Mouse (Mus musculus): ENCODE results near the gene D630003M21Rik. TPM values are rescaled to one million over a fixed set of nuclear protein-coding genes. Genes with fewer than 3 reads are reported as not detected.

Gene D630003M21Rik
- total and polyA plus RNA-seq, 2 experiments = 0.46 to 0.69 TPM

DNA sequence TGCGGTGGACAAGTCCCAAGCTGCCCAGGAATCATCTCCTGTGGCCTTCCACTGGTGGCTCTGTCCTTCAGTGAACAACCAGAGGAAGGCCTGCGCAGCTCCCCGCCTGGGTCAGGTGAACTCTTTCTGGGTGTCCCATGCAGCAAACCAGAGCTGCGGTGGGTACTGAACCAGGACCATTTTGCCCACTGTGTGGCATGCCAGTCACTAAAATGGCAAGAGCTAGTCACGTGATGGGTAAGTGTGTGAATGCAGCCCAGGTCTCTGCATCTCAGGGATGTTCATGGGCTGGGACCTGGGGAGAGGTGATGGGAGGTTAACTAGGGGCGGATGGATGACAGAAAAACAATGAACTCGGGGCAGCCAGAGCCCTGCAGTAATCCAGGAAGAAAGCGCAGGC, 41.0 kb upstream of the D630003M21Rik start:
- no peak overlapping the region for H3K27ac ChIP-seq (replicated peaks; ENCODE audit: insufficient read depth, low read depth, low read length)
- no peaks in the 10 kb centered on the region for H3K4me1 ChIP-seq (ENCODE audit: control insufficient read depth, insufficient read depth, low read length)
- H3K27me3 ChIP-seq (ENCODE audit: control insufficient read depth, insufficient read depth, low read length) = no peaks in the 10 kb centered on the region
- WGBS = 87% methylated on average over 8 of the region's 8 CpGs
- H3K36me3 ChIP-seq (ENCODE audit: control insufficient read depth, insufficient read depth, low read length) = no peaks in the 10 kb centered on the region
- TF ChIP-seq CTCF (IDR thresholded peaks at IDR 0.05; ENCODE audit: low read depth, low read length) (no peak), POLR2A (IDR thresholded peaks at IDR 0.05; ENCODE audit: extremely low read depth, insufficient read depth, low read length) (no peak)
- H3K4me3 ChIP-seq (ENCODE audit: insufficient read depth, low read depth, low read length) = no peak overlapping the region
- H3K79me2 ChIP-seq (ENCODE audit: control insufficient read depth, insufficient read depth, low read length) = no peaks in the 10 kb centered on the region
- no peak for DNase-seq (ENCODE audit: extremely low read depth, low read depth, low spot score)
- H3K9ac ChIP-seq (ENCODE audit: low read depth, low read length) = no peak overlapping the region

GRCm38 (mm10) chr2:158264877-158265276, 35.9 kb upstream of the D630003M21Rik start:
- TF ChIP-seq POLR2A (IDR thresholded peaks at IDR 0.05; ENCODE audit: extremely low read depth, insufficient read depth, low read length) (no peak), CTCF (IDR thresholded peaks at IDR 0.05; ENCODE audit: low read depth, low read length) (no peak)
- H3K9ac ChIP-seq (ENCODE audit: low read depth, low read length) = no peak overlapping the region
- no peaks in the 10 kb centered on the region for H3K79me2 ChIP-seq (ENCODE audit: control insufficient read depth, insufficient read depth, low read length)
- 86% methylated on average over 3 of the region's 3 CpGs for WGBS
- no peak overlapping the region for H3K27ac ChIP-seq (replicated peaks; ENCODE audit: insufficient read depth, low read depth, low read length)
- no peaks in the 10 kb centered on the region for H3K36me3 ChIP-seq (ENCODE audit: control insufficient read depth, insufficient read depth, low read length)
- no peaks in the 10 kb centered on the region for H3K4me1 ChIP-seq (ENCODE audit: control insufficient read depth, insufficient read depth, low read length)
- H3K27me3 ChIP-seq (ENCODE audit: control insufficient read depth, insufficient read depth, low read length) = no peaks in the 10 kb centered on the region
- H3K4me3 ChIP-seq (ENCODE audit: insufficient read depth, low read depth, low read length) = no peak overlapping the region
- DNase-seq (ENCODE audit: extremely low read depth, low read depth, low spot score) = no peak

GRCm38 (mm10) chr2:158259498-158259897, 30.5 kb upstream of the D630003M21Rik start:
- no peak for TF ChIP-seq CTCF (IDR thresholded peaks at IDR 0.05; ENCODE audit: low read depth, low read length)
- TF ChIP-seq POLR2A (IDR thresholded peaks at IDR 0.05; ENCODE audit: extremely low read depth, insufficient read depth, low read length) = no peak
- Histone ChIP-seq H3K4me1 (ENCODE audit: control insufficient read depth, insufficient read depth, low read length) (no peaks in the 10 kb centered on the region), H3K9ac (ENCODE audit: low read depth, low read length) (no peak overlapping the region), H3K27ac (replicated peaks; ENCODE audit: insufficient read depth, low read depth, low read length) (no peak overlapping the region), H3K79me2 (ENCODE audit: control insufficient read depth, insufficient read depth, low read length) (no peaks in the 10 kb centered on the region), H3K36me3 (ENCODE audit: control insufficient read depth, insufficient read depth, low read length) (no peaks in the 10 kb centered on the region), H3K27me3 (ENCODE audit: control insufficient read depth, insufficient read depth, low read length) (no peaks in the 10 kb centered on the region), H3K4me3 (ENCODE audit: insufficient read depth, low read depth, low read length) (no peak overlapping the region)
- DNase-seq (ENCODE audit: extremely low read depth, low read depth, low spot score) = no peak
- WGBS = 26% methylated on average over 8 of the region's 8 CpGs

DNA sequence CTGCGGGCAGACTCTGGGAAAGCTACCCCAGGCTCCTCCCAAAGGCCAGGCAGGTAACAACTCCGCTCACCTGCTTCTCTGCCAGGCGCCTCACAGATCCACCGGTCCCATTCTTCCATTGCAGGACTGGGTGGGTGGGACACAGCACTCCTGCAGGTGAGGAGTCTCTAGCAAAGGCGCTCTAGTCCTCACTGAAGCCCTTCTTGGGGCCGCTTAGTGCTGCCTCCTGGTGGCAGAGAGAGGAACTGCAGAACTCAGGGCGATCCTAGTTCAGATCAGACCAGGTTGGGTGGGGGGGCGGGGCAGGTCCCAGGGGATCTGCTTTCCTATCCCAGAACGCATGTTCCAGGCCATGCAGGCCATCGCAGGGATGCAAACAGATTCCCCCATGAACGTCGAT, 29.8 kb upstream of the D630003M21Rik start:
- Histone ChIP-seq H3K9ac (ENCODE audit: low read depth, low read length) (no peak overlapping the region), H3K4me1 (ENCODE audit: control insufficient read depth, insufficient read depth, low read length) (no peaks in the 10 kb centered on the region), H3K4me3 (ENCODE audit: insufficient read depth, low read depth, low read length) (no peak overlapping the region), H3K27ac (replicated peaks; ENCODE audit: insufficient read depth, low read depth, low read length) (no peak overlapping the region), H3K36me3 (ENCODE audit: control insufficient read depth, insufficient read depth, low read length) (no peaks in the 10 kb centered on the region), H3K27me3 (ENCODE audit: control insufficient read depth, insufficient read depth, low read length) (no peaks in the 10 kb centered on the region), H3K79me2 (ENCODE audit: control insufficient read depth, insufficient read depth, low read length) (no peaks in the 10 kb centered on the region)
- peak; percentile 42 for DNase-seq (ENCODE audit: extremely low read depth, low read depth, low spot score)
- no peak for TF ChIP-seq POLR2A (IDR thresholded peaks at IDR 0.05; ENCODE audit: extremely low read depth, insufficient read depth, low read length)
- peak; percentile 89 for TF ChIP-seq CTCF (IDR thresholded peaks at IDR 0.05; ENCODE audit: low read depth, low read length)
- WGBS = 12% methylated on average over 12 of the region's 12 CpGs

DNA sequence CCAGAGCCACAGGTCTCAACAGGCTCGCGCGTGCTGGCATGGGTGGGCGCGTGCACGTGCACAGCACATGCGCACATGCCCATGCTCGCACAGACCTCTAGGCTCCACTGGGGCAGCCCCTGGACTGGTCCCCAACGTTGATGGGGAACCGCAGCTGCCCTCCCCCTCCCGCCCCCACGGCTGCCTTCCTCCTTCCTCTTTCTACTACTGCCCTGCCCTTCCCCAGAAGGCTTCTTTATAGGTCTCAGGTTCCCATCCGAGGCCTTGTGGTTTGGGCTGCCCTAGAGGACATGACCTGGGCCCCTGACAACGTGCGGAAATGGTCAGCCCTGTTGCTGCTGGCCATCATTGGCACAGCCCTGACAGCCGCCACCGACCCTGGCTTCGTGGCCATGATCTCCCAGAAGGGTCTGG, 29.0 kb upstream of the D630003M21Rik start, which contains the start of gene Bpi:
Bpi (plus strand) TSS at position 90 of the 414 bp plus-strand sequence.
- H3K79me2 ChIP-seq (ENCODE audit: control insufficient read depth, insufficient read depth, low read length) = no peaks in the 10 kb centered on the region
- H3K4me3 ChIP-seq (ENCODE audit: insufficient read depth, low read depth, low read length) = no peak within 1 kb of the TSS
- no peaks in the 10 kb centered on the region for H3K27me3 ChIP-seq (ENCODE audit: control insufficient read depth, insufficient read depth, low read length)
- 75% methylated on average over 18 of the region's 18 CpGs for WGBS
- H3K27ac ChIP-seq (replicated peaks; ENCODE audit: insufficient read depth, low read depth, low read length) = no peak within 1 kb of the TSS
- H3K36me3 ChIP-seq (ENCODE audit: control insufficient read depth, insufficient read depth, low read length) = no peaks in the 10 kb centered on the region
- no peak for DNase-seq (ENCODE audit: extremely low read depth, low read depth, low spot score)
- no peak within 1 kb of the TSS for H3K9ac ChIP-seq (ENCODE audit: low read depth, low read length)
- TF ChIP-seq CTCF (IDR thresholded peaks at IDR 0.05; ENCODE audit: low read depth, low read length) = no peak
- no peak for TF ChIP-seq POLR2A (IDR thresholded peaks at IDR 0.05; ENCODE audit: extremely low read depth, insufficient read depth, low read length)
- H3K4me1 ChIP-seq (ENCODE audit: control insufficient read depth, insufficient read depth, low read length) = no peaks in the 10 kb centered on the region

DNA sequence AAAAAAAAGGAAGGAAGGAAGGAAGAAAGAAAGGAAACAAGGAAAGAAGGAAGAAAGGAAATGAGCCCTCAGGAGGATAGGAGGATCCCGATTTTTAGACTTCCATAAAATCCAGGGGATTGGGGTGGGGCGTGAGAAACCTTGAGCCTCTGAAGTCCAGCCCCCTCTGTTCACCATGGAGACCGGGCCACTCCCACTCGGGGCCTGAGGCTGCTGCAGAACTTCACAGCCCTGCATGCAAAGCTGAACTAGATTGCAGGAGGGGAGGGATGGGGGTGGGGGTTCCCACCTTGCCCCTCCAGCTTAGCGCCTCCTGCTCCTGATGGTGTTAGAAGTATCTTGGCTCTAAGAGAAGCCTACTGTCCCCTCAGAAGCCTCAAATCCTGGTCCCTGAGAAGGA, 27.9 kb upstream of the D630003M21Rik start:
- no peak overlapping the region for H3K4me3 ChIP-seq (ENCODE audit: insufficient read depth, low read depth, low read length)
- H3K4me1 ChIP-seq (ENCODE audit: control insufficient read depth, insufficient read depth, low read length) = no peaks in the 10 kb centered on the region
- DNase-seq (ENCODE audit: extremely low read depth, low read depth, low spot score) = no peak
- H3K79me2 ChIP-seq (ENCODE audit: control insufficient read depth, insufficient read depth, low read length) = no peaks in the 10 kb centered on the region
- WGBS = 55% methylated on average over 5 of the region's 5 CpGs
- no peaks in the 10 kb centered on the region for H3K36me3 ChIP-seq (ENCODE audit: control insufficient read depth, insufficient read depth, low read length)
- TF ChIP-seq POLR2A (IDR thresholded peaks at IDR 0.05; ENCODE audit: extremely low read depth, insufficient read depth, low read length) (no peak), CTCF (IDR thresholded peaks at IDR 0.05; ENCODE audit: low read depth, low read length) (no peak)
- H3K9ac ChIP-seq (ENCODE audit: low read depth, low read length) = no peak overlapping the region
- H3K27ac ChIP-seq (replicated peaks; ENCODE audit: insufficient read depth, low read depth, low read length) = no peak overlapping the region
- H3K27me3 ChIP-seq (ENCODE audit: control insufficient read depth, insufficient read depth, low read length) = no peaks in the 10 kb centered on the region
